Mouse (Mus musculus) bone marrow macrophage, adult 2 months (primary cell): ENCODE measurements around the gene 2410002F23Rik.

Source experiments
- CTCF ChIP-seq: IDR thresholded peaks from 2 replicates; pipeline ENCODE4 v1.5.1; 2012; ENCODE audit warnings: low read depth, mild to moderate bottlenecking, low read length, moderate library complexity
- POLR2A ChIP-seq: IDR thresholded peaks from 2 replicates; pipeline ENCODE4 v1.6.1; 2012; ENCODE audit warnings: mild to moderate bottlenecking, low read depth, low read length, borderline replicate concordance

GRCm38 (mm10) chr7:44235909-44236308, 10.6 kb upstream of the 2410002F23Rik start, which contains the start of gene Gm36864:
- TF ChIP-seq POLR2A (no peak), CTCF (no peak)
